Mouse (Mus musculus): ENCODE results near the gene Eps8l2.
"Not testable (repeated sequence)": the region's sequence is repeated elsewhere in the genome, so short reads cannot be mapped to it uniquely, and the experiment has no call there.

The Eps8l2 gene

DNA sequence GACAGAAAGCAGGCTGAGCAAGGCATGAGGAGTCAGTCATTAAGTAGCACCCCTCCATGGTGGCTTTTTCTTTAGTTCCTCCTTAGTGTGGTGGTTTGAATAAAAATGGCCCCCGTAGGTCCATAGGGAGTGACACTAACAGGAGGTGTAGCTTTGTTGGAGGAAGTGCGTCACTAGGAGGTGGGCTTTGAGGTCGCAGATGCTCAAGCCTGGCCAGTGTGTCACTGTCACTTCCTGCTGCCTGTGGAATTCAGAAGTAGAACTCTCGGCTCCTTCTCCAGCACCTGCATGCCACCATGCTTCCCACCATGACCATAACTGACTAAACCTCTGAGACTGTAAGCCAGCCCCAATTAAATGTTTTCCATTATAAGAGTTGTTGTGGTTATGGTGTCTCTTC is 28.7 kb downstream of the Eps8l2 start:
- DNase-seq, result no peak

DNA sequence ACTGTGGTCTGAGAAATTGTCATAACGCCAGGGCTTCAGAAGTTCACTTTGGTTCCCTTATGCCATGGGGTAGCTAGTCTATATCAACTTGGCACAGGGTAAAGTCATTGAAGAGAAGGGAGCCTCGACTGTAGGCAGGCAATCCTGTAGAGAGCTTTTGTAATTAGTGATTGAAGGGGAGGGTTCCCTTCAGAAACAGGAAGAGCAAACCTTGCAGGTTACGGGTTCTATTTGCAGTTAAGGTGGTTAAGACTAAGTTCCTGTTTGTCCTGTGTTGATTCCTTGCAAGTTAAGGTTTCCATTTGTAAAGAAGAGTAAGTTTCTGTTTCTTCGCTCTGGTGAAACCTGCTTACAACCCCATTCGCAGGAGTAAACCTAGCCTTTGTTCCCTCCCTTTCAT is 31.2 kb downstream of the Eps8l2 start:
- no peak for DNase-seq

DNA sequence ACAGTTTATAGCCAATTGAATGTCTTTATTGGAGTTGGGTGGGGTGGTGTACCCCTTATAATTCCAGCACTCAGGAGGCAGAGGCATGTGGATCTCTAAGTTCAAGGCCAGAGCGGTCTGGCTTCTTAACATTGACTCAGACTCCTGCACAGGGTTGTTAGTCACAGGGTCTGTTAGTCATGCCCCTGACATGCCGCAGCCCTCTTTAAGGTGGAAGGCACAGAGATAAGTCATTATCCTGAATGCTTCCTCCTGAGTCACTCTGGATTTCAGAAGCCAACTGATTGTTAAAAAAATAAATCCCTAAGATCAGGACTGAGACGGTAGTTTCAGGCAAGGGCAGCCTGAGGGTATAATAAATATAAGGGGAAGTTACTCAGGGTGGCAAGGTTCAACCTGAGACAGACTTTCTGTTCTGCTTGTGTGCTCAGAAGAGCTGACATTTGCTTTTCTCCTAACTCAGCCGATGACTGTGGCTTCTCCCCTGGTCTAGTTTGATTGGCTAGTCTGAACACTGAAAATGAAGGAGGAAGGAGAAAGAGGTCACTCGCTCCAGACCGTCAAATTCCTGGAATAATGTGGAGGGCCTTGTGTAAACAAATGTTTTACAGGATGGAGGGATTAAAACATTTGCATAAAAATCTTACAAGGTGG is 33.4 kb downstream of the Eps8l2 start:
- no peak for DNase-seq

DNA sequence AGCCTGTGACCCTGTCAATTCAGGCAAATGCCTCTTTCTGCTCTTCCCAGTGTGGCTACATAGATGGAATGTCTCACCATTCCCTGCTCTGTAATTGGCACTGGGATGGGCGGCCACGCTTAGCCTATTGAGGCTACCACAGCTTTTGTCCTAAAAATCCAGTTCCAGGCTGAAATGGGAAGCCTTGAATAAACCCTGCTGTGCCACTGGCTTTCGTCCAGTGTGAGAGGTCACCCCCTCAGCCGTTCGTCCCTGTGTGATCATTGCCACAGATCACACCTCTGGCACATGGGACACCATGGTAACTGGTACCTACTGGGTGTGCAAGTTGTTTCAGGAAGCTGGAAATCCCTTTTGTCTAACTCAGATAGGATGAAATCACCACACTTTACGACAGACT is 34.9 kb downstream of the Eps8l2 start:
- no peak for DNase-seq

DNA sequence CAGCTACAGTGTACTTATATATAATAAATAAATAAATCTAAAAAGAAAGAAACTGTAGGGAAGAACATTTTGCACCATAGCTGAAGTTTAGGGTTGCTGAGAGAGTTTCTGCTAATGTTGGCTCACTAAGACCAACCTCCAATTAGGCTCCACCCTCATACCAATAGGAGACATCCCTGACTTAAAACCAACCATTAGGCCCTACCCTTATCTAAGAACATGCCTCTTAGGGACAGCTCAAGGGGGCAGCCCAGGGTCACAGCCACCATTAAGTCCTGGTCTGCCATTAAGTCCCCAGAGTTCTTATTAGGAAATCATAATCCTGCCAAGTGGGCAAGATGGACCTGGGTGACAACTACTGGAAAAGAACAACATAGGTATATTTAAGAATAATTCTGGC is 35.7 kb downstream of the Eps8l2 start:
- DNase-seq, result no peak

DNA sequence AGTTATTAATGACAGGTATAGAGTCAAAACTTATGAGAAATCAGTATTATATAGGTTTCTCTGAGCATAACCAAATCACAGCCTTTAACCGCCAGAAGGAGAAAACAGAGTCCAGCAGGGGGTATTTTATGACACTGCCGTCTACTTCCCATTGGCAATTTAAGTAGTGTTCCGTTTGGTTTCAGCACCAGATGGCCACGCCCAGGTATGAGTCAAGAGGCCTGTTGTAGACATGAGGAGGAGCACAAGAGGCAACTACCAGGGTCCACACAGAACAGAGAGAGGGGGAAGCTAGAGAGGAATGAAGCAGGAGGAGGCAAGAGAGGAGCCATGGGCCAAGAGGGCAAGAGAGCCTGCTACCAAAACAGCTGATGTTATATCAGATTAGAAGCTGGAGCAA is 40.9 kb downstream of the Eps8l2 start:
- no peak for DNase-seq

DNA sequence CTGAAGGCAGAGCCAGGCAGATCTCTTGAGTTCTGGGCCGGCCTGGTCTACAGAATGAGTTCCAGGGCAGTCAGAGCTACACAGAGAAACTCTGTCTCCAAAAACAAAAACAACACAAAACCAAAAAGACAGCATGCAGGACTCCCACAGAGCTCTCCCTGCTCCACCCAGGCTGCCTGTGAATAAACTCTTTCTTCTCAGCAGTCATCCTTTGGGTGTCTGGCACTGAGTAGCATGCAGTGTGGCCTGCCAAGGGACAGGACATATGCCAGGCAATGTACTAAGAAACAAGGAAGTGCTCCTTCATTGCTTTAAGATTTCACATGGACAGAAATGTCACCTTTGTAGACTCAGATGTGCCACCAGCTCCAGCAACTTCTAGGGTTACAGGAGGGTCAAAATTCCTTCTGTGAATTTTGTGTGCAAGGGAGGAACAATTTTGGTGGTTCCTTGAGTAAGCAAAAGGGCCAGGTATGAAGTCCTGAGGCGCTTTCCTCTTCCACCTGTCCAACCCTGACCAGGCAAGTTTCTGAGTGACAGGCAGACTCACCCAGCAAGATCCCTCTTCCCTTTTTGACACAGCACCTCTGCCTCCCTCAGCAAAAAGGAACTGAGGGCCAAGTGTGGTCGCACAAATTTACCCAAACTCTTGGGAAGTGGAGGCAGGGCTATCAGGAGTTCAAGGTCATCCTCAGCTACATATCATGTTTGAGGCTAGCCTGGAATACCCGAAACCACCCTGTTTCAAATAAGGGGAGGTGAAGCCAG is 42.6 kb downstream of the Eps8l2 start:
- DNase-seq, result no peak

DNA sequence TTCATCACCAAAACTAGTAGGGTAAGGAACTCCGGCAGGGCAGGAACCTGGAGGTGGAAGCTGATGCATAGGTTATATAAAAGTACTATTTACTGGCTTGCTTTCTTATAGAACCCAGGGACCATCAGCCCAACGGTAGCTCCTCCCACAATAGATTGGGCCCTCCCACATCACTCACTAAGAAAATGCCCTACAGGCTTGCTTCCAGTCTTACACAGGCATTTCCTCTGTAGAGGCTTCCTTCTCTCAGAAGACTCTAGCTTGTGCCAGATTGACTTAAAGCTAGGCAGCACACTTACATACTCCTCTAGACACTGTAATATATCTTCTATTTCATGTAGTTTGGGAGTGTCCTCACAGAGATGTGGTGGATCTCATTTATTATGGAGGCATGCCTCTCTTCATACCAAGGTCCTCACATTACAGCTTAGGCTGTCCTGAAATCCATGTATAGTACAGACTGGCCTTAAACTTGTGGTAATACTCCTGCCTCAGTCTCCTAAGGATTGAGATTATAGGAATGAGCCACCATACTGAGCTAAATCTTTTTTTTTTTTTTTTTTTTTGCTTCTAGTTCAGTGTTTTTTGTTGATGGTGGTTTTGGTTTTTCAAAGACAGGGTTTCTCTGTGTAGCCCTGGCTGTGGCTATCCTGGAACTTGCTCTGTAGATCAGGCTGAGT is 49.3 kb downstream of the Eps8l2 start:
- no peak for DNase-seq

DNA sequence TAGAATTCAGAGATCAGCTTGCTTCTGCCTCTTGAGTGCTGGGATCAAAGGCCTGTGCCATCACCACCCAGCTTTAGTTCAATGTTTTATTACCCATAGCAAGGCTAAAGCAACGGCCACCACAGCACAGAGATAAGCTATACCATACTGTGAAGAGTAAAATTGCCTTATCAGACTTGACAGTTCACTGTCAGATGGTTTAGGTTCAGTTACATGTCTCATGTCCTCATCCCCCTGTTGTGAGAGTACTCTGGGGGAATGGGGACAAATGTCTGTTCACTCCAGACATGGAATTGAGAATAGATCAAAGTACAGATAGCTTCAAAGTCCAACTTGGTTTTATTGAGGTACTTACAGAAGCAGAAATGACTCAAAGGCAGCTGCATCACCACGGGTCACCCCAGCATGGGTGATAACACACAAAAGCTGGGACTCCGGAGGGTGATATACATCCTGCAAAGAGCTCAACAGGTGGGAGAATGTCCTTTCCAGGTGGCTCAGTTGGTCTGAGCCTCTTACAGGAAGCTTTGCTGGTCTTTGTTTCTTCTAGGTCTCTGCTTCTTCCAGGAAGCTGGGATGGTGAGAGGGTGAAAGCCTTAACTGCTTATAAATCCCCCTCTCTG is 49.9 kb downstream of the Eps8l2 start:
- DNase-seq, result no peak

DNA sequence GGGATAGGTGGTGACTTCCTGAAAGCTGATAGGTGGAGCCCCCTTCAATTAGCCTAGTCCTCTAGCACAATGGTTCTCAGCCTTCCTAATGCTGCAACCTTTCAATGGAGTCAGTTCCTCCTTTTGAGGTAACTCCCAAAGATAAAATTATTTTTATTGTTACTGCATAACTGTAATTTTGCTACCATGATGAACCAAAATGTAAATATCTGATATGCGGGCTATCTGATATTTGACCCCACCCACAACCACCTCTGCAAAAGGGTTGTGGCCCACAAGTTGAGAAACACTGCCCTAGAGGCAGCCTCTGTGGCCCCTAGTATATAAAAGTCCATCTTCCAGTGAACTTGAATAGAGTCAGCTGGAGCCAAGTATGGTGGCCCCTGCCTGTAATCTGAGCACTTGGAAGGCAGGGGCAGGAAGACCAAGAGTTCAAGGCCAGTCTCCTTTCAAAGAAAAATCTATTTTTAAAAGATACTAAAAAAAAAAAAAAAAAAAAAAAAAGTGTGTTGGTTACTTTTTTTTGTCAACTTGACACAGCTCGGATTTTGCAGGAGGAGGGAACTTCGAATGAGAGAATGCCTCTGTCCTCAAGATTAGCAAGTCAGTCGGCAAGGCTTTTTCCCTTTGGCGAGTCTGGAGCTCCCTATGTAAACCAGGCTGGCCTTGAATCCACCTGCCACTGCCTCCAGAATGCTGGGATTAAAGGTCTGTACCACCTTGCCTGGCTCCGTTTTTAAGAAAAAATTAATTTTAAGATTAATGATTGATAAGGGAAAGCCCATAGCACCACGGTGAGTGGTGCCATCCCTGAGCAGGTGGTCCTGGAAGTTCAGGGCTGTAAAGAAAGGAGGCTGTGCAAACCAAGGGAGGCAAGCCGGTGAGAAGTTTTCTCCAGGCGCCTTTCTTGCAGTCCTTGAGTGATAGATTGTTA is 51.9 kb downstream of the Eps8l2 start:
- no peak for DNase-seq

DNA sequence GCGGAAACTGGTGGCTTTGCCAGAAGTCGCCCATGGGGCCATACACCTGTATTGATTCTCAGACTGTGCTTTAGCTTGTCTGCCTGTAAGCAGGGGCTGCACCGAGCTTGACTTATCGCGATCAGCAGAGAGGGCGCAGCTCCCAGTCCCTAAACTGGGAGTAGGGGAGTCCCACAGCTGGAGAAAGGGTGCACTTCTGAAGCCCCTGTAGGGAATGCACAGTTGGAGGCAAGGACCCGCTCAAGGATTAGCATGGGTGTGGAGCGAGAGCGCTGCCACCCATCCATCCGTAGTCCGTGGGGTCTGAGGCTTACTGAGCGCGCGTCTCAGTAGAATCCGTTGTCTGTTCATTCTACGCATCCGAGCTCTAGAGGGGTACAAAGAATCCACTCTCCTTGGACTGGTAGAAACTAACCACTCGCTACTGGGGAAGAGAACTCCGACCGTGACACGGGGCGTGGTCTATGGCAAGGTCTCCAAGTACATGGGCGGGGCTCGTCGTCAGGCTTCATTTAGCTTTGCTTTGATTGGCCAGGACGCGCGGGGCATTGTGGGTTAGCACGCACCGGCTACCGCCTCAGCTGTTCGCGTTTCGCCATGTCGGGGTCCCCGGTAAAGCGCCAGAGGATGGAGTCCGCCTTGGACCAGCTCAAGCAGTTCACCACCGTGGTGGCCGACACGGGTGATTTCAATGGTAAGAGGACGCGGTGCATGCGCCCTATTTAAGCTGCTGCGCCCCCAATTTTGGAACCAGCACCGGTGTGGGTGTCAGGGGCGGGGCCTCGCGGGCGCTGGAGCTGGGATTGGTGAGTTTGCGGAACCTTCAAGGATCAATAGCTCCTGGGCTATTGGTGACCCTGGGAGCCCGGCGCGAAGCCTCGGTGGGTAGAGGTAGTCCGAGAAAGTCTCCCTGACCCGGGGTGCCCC is 53.2 kb downstream of the Eps8l2 start, which contains the start of gene Taldo1:
TSS of gene Taldo1 (plus strand) at position 575 of the 927 bp plus-strand sequence.
- DNase-seq, result peak; percentile 92

DNA sequence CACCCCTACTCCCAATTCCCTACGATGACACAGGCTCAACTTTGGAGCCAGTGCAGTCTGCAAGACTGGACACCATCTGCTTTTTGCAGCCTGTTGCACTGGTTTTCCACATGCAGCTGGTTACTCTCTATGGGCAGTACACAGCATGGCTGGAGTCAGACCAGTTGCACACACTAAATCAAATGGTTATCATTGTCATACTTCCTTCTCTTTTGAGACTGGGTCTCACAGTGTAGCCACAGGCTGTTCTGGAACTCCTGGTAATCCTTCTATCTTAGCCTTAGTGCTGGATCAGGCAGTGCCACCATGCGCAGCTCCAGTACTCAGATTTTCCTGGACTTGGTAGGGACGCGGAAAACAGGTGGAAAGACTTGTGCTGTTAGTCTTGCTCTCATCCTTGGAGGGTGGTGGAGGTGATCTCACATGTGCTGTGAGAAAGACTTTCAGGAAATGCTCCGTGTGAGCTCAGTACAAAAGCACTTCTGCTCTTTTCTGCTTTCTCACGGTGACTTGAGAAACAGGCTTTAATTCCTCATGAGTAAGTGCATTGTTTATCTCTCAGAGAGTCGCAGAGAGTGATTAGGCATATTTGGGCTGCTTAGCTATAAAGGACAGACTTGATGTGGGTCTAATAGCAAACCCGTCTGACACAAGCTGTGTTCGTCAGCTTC is 54.0 kb downstream of the Eps8l2 start:
- no peak for DNase-seq

DNA sequence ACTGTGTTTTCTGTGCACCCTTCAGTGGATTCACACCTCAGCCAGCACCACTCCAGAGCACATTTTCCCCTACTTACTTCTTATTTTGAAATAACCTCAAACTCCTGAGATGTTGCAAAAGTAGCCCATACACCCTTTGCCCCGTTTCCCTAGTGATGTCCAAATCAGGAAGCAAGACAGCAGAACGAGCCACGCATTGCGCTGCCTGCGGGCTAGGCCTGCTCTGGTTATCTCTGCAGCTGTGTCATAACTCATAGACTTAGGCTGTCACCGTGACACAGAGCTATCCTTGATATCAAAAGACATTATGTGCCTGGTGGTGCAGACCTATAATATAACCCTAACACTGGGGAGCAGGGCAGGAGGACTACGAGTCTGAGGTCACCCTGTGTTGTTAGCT is 55.5 kb downstream of the Eps8l2 start:
- DNase-seq, result no peak

DNA sequence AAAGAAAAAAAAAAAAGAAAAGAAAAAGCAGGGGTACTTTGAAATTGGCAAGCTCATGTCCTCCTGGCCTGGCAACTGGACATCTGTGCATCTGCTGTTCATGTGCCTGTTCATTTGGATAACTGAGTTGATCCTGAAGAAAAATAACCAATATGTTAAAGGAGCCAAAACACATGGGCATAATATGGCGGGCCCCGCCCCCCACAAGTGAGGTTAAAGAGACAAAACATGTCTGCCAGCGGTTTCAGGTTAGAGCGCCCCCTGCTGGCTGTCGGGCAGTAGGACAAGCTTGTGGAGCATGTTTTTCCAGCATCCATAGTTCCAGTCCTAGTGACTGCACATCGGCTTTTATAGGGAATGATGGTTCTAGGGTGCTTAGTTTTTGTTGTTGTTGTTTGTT is 56.1 kb downstream of the Eps8l2 start:
- no peak for DNase-seq

DNA sequence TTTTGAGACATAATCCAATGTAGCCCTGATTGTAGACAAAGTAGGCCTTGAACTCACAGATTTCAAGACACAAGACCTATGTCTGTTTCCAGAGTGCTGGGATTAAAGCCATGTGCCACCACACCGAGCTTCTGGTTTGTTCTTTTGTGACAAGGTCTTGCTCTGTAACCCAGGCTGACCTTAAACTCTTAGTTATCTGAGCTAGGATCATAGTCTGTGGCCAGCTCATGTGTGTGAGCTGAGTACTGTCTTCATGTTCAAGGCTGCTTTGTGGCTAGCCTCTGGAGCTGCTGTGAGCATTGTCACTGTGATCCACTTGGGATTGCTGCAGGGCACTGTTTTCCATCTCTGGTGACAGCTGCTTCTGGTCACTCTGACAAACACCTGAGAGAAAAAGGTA is 56.7 kb downstream of the Eps8l2 start:
- no peak for DNase-seq

DNA sequence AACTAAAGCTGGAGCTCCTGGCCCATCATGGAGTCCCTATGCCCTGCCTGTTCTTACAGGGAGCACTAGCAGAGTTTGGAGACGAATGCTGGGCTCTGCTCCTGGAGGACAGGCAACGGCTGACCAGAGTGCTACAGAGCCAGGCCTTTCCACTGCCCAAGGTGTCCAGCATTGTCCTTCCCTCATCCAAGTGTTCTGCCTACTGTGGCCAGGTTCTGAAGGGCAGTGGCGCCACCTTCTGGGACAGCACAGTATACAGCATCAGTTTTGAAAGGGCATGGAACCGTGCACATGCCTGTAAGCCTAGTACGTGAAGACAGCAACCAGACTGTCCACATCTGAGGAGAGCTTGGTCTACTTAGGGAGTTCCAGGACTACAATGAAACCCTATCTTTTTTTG is 64.6 kb downstream of the Eps8l2 start:
- DNase-seq, result peak; percentile 43

DNA sequence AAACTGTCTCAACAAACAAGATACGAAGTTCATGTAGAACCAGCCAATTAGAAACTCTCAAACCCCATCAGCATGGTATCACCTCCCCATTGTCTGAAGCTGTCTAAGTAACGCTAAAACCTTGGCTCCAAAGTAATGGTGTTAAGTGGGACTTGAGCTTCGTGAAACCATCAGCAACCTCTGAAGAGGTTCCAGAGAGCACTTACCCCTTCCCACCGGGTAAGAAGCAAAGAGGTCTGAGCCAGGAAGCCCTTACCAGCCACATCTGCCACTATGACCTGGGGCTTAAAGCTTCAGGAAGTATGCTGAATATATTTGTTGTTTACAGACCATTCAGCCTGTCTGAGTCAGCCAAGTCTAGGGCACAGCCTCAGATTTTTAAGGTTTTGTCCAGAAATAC is 66.8 kb downstream of the Eps8l2 start:
- DNase-seq, result no peak

DNA sequence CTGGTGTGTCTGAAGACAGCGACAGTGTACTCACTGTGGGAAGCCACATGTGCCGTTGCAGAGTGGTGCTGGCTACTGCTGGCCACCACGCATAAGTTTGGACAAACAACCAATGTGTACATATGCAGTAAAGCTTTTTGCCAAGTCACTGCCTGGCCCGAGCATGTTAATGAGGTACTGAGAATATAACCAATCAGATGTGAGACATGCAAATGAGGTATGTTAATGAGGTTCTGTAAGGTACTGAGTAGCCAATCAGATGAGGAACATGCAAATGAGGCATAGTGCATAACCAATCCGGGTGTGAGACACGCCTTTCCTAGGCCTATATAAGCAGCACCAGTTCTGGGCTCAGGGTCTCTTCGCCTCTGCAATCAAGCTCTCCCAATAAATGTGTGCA is 69.0 kb downstream of the Eps8l2 start:
- not testable (repeated sequence) for DNase-seq

DNA sequence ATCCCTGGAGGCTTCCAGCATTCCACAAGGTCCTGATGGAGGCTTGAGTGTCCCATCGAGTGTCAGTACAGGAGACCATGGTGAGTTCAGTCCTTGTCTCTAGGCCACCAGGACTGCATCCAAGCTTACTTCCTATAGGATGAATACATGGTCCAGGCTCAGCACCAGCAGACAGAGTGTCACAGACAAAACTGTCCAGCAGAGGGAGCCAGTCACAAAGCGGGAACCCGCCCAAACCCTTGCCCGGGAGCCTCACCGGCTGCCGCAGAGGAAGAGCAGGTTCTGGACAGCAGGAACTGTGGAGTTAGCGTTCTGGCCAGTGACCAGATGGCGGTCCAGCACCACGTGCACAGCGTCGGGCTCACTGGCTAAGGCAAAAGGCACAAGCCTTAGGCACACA is 70.2 kb downstream of the Eps8l2 start:
- peak; percentile 94 for DNase-seq

DNA sequence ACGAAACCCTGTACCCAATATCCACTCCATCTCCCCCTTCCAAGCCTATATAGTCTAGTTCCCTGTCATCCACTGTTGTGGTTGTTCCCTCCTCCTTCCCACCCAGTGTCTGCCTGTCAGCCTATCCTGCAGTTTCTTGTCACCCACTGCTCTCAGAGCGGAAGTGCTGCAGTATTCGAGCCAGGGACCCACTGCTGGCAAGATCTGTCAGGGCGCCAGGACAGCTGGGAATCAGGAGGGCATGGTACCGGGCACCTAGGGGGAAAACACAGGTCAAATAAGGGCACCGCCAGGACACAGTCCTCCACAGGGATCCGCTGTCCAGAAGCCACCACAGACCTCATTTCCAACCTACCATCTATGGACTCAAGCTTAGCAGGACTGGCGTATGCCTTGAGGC is 72.0 kb downstream of the Eps8l2 start:
- DNase-seq, result peak; percentile 37

DNA sequence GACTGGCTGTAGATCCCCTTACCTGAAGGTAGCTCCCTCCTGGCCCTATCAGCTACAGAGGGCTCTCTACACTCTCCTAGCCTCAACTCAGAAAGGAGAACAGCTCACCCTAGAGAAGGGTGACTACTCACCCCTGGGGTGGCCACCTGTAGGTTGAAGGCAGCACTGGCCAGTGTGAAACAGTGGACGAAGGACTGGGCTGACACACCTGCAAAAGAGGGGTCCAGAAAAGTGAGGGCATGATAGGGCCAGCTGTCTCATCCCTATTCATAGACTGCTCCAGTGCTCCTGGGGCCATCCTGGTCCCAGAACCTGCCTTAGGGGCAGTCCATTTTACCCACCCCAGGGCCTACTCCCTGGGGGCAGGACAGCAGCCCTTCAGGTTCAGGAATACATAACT is 73.0 kb downstream of the Eps8l2 start:
- no peak for DNase-seq

Measured in cerebellum, adult 11 months (tissue).